Mouse (Mus musculus): ENCODE data around the gene Ints13. TPM values are rescaled to one million over a fixed set of nuclear protein-coding genes. Genes with fewer than 3 reads are reported as not detected.

Ints13 gene
- 47.9 and 69.2 TPM in 2 replicates for total RNA-seq (2012; rRNA removed)

GRCm38 (mm10) chr6:146577310-146578109 lies at the start of gene Ints13:
Ints13 (minus strand) TSS chr6:146577835.
- Histone ChIP-seq H3K4me1 (ENCODE audit: control insufficient read depth in 2 of 2, insufficient read depth in 2 of 2, low read length in 2 of 2, poor library complexity in 1 of 2) (peaks cover 0 to 3% of the 10 kb centered on the region in 2 experiments; a peak in 2 of 4 replicates), H3K9me3 (ENCODE audit: control insufficient read depth, insufficient read depth, low read depth, low read length) (no peaks in the 10 kb centered on the region), H3K9ac (ENCODE audit: insufficient read depth, low read depth, low read length, poor library complexity, severe bottlenecking) (peak within 1 kb of the TSS; percentile 100), H3K4me3 (ENCODE audit: insufficient read depth in 1 of 2, low read depth in 1 of 2, low read length in 2 of 2, poor library complexity in 1 of 2, severe bottlenecking in 1 of 2) (peak within 1 kb of the TSS; percentile 83 to 100), H3K27ac (ENCODE audit: insufficient read depth, low read depth, low read length, poor library complexity, severe bottlenecking) (peak within 1 kb of the TSS; percentile 94), H3K36me3 (ENCODE audit: control insufficient read depth, insufficient read depth, low read length, poor library complexity, severe bottlenecking) (no peaks in the 10 kb centered on the region)
- in situ Hi-C loops (cut with MboI; ENCODE audit: low sequenced_read_pairs in 2 of 2, unreplicated experiment in 2 of 2) = no loop called here
- TF ChIP-seq ZNF384 (IDR thresholded peaks at IDR 0.05; ENCODE audit: low read depth, low read length) (peak; percentile 98), ZC3H11A (IDR thresholded peaks at IDR 0.05; ENCODE audit: borderline replicate concordance, low read depth, low read length) (no peak), CHD2 (IDR thresholded peaks at IDR 0.05; ENCODE audit: low read depth, low read length) (peak; percentile 79), HCFC1 (IDR thresholded peaks at IDR 0.05; ENCODE audit: borderline replicate concordance, insufficient read depth, low read length) (0 out of 2 replicates have a peak, but pooled peaks have one; percentile 51)
- peak; percentile 97 for DNase-seq (ENCODE audit: low read depth, low spot score)

GRCm38 (mm10) chr6:146616670-146617069 lies 39.0 kb upstream of the Ints13 start:
- H3K4me3 ChIP-seq (ENCODE audit: insufficient read depth in 1 of 2, low read depth in 1 of 2, low read length in 2 of 2, poor library complexity in 1 of 2, severe bottlenecking in 1 of 2) = no peak overlapping the region
- peaks cover 62% of the 10 kb centered on the region for H3K36me3 ChIP-seq (ENCODE audit: control insufficient read depth, insufficient read depth, low read length, poor library complexity, severe bottlenecking)
- TF ChIP-seq MAFK (IDR thresholded peaks at IDR 0.05; ENCODE audit: insufficient read depth, low read depth, low read length) (no peak), ZNF384 (IDR thresholded peaks at IDR 0.05; ENCODE audit: low read depth, low read length) (no peak), ZC3H11A (IDR thresholded peaks at IDR 0.05; ENCODE audit: borderline replicate concordance, low read depth, low read length) (no peak), CHD2 (IDR thresholded peaks at IDR 0.05; ENCODE audit: low read depth, low read length) (no peak), HCFC1 (IDR thresholded peaks at IDR 0.05; ENCODE audit: borderline replicate concordance, insufficient read depth, low read length) (no peak)
- no peaks in the 10 kb centered on the region for H3K9me3 ChIP-seq (ENCODE audit: control insufficient read depth, insufficient read depth, low read depth, low read length)
- no peak overlapping the region for H3K27ac ChIP-seq (ENCODE audit: insufficient read depth, low read depth, low read length, poor library complexity, severe bottlenecking)
- no peak overlapping the region for H3K9ac ChIP-seq (ENCODE audit: insufficient read depth, low read depth, low read length, poor library complexity, severe bottlenecking)
- DNase-seq (ENCODE audit: low read depth, low spot score) = no peak
- in situ Hi-C loops (cut with MboI; ENCODE audit: low sequenced_read_pairs in 2 of 2, unreplicated experiment in 2 of 2) = no loop called here
- peaks cover 0 to 4% of the 10 kb centered on the region in 2 experiments; a peak in 2 of 4 replicates for H3K4me1 ChIP-seq (ENCODE audit: control insufficient read depth in 2 of 2, insufficient read depth in 2 of 2, low read length in 2 of 2, poor library complexity in 1 of 2)

GRCm38 (mm10) chr6:146615891-146616290 lies 38.3 kb upstream of the Ints13 start:
- peaks cover 2 to 4% of the 10 kb centered on the region in 2 experiments; a peak in 2 of 4 replicates for H3K4me1 ChIP-seq (ENCODE audit: control insufficient read depth in 2 of 2, insufficient read depth in 2 of 2, low read length in 2 of 2, poor library complexity in 1 of 2)
- H3K9me3 ChIP-seq (ENCODE audit: control insufficient read depth, insufficient read depth, low read depth, low read length) = no peaks in the 10 kb centered on the region
- TF ChIP-seq HCFC1 (IDR thresholded peaks at IDR 0.05; ENCODE audit: borderline replicate concordance, insufficient read depth, low read length) = no peak
- TF ChIP-seq ZNF384 (IDR thresholded peaks at IDR 0.05; ENCODE audit: low read depth, low read length) = no peak
- no peak for TF ChIP-seq ZC3H11A (IDR thresholded peaks at IDR 0.05; ENCODE audit: borderline replicate concordance, low read depth, low read length)
- TF ChIP-seq MAFK (IDR thresholded peaks at IDR 0.05; ENCODE audit: insufficient read depth, low read depth, low read length) = no peak
- no peak for TF ChIP-seq CHD2 (IDR thresholded peaks at IDR 0.05; ENCODE audit: low read depth, low read length)
- in situ Hi-C loops (cut with MboI; ENCODE audit: low sequenced_read_pairs in 2 of 2, unreplicated experiment in 2 of 2) = no loop called here
- no peak overlapping the region for H3K4me3 ChIP-seq (ENCODE audit: insufficient read depth in 1 of 2, low read depth in 1 of 2, low read length in 2 of 2, poor library complexity in 1 of 2, severe bottlenecking in 1 of 2)
- H3K9ac ChIP-seq (ENCODE audit: insufficient read depth, low read depth, low read length, poor library complexity, severe bottlenecking) = no peak overlapping the region
- peaks cover 62% of the 10 kb centered on the region for H3K36me3 ChIP-seq (ENCODE audit: control insufficient read depth, insufficient read depth, low read length, poor library complexity, severe bottlenecking)
- no peak for DNase-seq (ENCODE audit: low read depth, low spot score)
- no peak overlapping the region for H3K27ac ChIP-seq (ENCODE audit: insufficient read depth, low read depth, low read length, poor library complexity, severe bottlenecking)

- Histone ChIP-seq H3K4me3 (ENCODE audit: insufficient read depth in 1 of 2, low read depth in 1 of 2, low read length in 2 of 2, poor library complexity in 1 of 2, severe bottlenecking in 1 of 2) (no peak overlapping the region), H3K4me1 (ENCODE audit: control insufficient read depth in 2 of 2, insufficient read depth in 2 of 2, low read length in 2 of 2, poor library complexity in 1 of 2) (peaks cover 2 to 4% of the 10 kb centered on the region in 2 experiments; a peak in 2 of 4 replicates), H3K36me3 (ENCODE audit: control insufficient read depth, insufficient read depth, low read length, poor library complexity, severe bottlenecking) (peaks cover 63% of the 10 kb centered on the region), H3K9me3 (ENCODE audit: control insufficient read depth, insufficient read depth, low read depth, low read length) (no peaks in the 10 kb centered on the region), H3K9ac (ENCODE audit: insufficient read depth, low read depth, low read length, poor library complexity, severe bottlenecking) (no peak overlapping the region), H3K27ac (ENCODE audit: insufficient read depth, low read depth, low read length, poor library complexity, severe bottlenecking) (no peak overlapping the region)
- DNase-seq (ENCODE audit: low read depth, low spot score) = no peak
- in situ Hi-C loops (cut with MboI; ENCODE audit: low sequenced_read_pairs in 2 of 2, unreplicated experiment in 2 of 2) = no loop called here
- no peak for TF ChIP-seq HCFC1 (IDR thresholded peaks at IDR 0.05; ENCODE audit: borderline replicate concordance, insufficient read depth, low read length)
- no peak for TF ChIP-seq CHD2 (IDR thresholded peaks at IDR 0.05; ENCODE audit: low read depth, low read length)
- no peak for TF ChIP-seq MAFK (IDR thresholded peaks at IDR 0.05; ENCODE audit: insufficient read depth, low read depth, low read length)
- TF ChIP-seq ZNF384 (IDR thresholded peaks at IDR 0.05; ENCODE audit: low read depth, low read length) = no peak
- TF ChIP-seq ZC3H11A (IDR thresholded peaks at IDR 0.05; ENCODE audit: borderline replicate concordance, low read depth, low read length) = no peak
These were observed 36.9 kb upstream of the Ints13 start for GRCm38 (mm10) chr6:146614541-146614940.
